8 mouse cellular contexts compared by ENCODE assay signal in the genomic region with DNA sequence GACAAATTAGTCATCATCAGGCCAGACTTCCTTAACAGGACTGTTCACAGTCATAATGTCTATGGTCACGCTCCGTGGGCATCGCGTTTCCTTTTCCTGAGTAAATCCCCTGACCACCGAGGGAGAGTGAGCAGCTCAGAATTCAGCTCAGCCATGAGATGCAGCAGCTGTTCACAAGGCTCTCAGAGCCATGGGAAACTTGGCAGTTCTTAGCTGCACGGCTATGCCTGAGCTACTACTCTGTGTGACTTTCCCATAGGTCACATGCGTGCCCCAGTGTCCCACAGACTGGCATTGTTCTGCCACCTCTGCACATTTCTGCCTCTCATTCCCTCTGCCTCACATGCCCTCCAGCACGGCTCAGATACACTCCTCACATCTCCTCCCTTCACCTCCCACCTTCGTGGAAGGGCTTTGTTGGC.
DNase-seq lines count a peak whose midpoint lies in the region; ATAC-seq and TF ChIP-seq lines count a peak whose summit lies in the region.
"Had no signal": no experiment of that assay in that cellular context is flagged by ENCODE, and none has a peak within 500 bp of the region (broad histone marks: within the 10 kb centered on the region; RNA-seq: fewer than 3 reads in every experiment).

No protein-coding gene starts in this region.

- TF ChIP-seq CTCF in kidney, postnatal 0 days (IDR thresholded peaks at IDR 0.05; ENCODE audit: low read depth): no peak
- no peak for TF ChIP-seq CTCF in left cerebral cortex, adult 2 months (IDR thresholded peaks at IDR 0.05)

- H3K27me3 ChIP-seq in kidney, postnatal 0 days (ENCODE audit: insufficient read depth, low read length): no peaks in the 10 kb centered on the region
- no peaks in the 10 kb centered on the region for H3K27me3 ChIP-seq in limb, embryonic 14.5 days (ENCODE audit: control insufficient read depth, insufficient read depth, low read length)
- H3K27me3 ChIP-seq: neural tube, embryonic 12.5 days had no signal

- H3K4me3 ChIP-seq in kidney, postnatal 0 days (replicated peaks; ENCODE audit: low read depth, low read length): no peak overlapping the region
- H3K4me3 ChIP-seq in limb, embryonic 14.5 days (replicated peaks; ENCODE audit: low read length): no peak overlapping the region
- no peak overlapping the region for H3K4me3 ChIP-seq in left cerebral cortex, adult 2 months
- H3K4me3 ChIP-seq: neural tube, embryonic 12.5 days had no signal

- 0 out of 2 replicates have a peak, but pooled peaks cover 3% of the 10 kb centered on the region for H3K4me1 ChIP-seq in kidney, postnatal 0 days (replicated peaks; ENCODE audit: insufficient read depth, low read length)
- H3K4me1 ChIP-seq in limb, embryonic 14.5 days (ENCODE audit: control insufficient read depth, insufficient read depth, low read length): no peaks in the 10 kb centered on the region

- no peak overlapping the region for H3K4me2 ChIP-seq in kidney, postnatal 0 days (ENCODE audit: low read length)
- H3K4me2 ChIP-seq in limb, embryonic 14.5 days (replicated peaks; ENCODE audit: low read depth, low read length, severe bottlenecking): no peak overlapping the region
- H3K4me2 ChIP-seq: neural tube, embryonic 12.5 days had no signal

- H3K9me3 ChIP-seq in kidney, postnatal 0 days (replicated peaks; ENCODE audit: low read length): no peaks in the 10 kb centered on the region
- no peaks in the 10 kb centered on the region for H3K9me3 ChIP-seq in limb, embryonic 14.5 days (ENCODE audit: control insufficient read depth, low read length)
- H3K9me3 ChIP-seq: neural tube, embryonic 12.5 days had no signal

- no peak overlapping the region for H3K27ac ChIP-seq in kidney, postnatal 0 days
- H3K27ac ChIP-seq in limb, embryonic 14.5 days (replicated peaks; ENCODE audit: low read depth, low read length): no peak overlapping the region
- H3K27ac ChIP-seq in left cerebral cortex, adult 2 months: no peak overlapping the region
- H3K27ac ChIP-seq: neural tube, embryonic 12.5 days had no signal

- no peak overlapping the region for H3K9ac ChIP-seq in kidney, postnatal 0 days (ENCODE audit: low read depth, low read length)
- no peak overlapping the region for H3K9ac ChIP-seq in limb, embryonic 14.5 days (ENCODE audit: low read depth, low read length, severe bottlenecking)
- H3K9ac ChIP-seq: neural tube, embryonic 12.5 days had no signal

- TF ChIP-seq POLR2A in limb, embryonic 14.5 days (IDR thresholded peaks at IDR 0.05; ENCODE audit: borderline replicate concordance, extremely low read depth, insufficient read depth, insufficient read length): no peak

- H3K36me3 ChIP-seq in kidney, postnatal 0 days (ENCODE audit: insufficient read depth, low read length): no peaks in the 10 kb centered on the region
- no peaks in the 10 kb centered on the region for H3K36me3 ChIP-seq in limb, embryonic 14.5 days (ENCODE audit: control insufficient read depth, insufficient read depth, low read length)
- H3K36me3 ChIP-seq: neural tube, embryonic 12.5 days had no signal

- peak; percentile 61 for DNase-seq in kidney, postnatal 0 days (ENCODE audit: low spot score)
- no peak for DNase-seq in kidney, postnatal 25 days
- DNase-seq in Muller cell, postnatal 12 days (ENCODE audit: inconsistent ontology term): peak; percentile 41
- peak; percentile 33 for DNase-seq in forelimb bud, embryonic 11.5 days (ENCODE audit: low read depth, low spot score)
- peak; percentile 71 for DNase-seq in limb, embryonic 14.5 days (ENCODE audit: low spot score)
- DNase-seq in left cerebral cortex, adult 2 months (ENCODE audit: extremely low spot score in 1 of 2, low spot score in 2 of 2): no peak

- WGBS in kidney, postnatal 0 days: 13% methylated on average over 9 of the region's 9 CpGs
- 58% methylated on average over 9 of the region's 9 CpGs for WGBS in limb, embryonic 14.5 days

- peak; percentile 80 for ATAC-seq in kidney, postnatal 0 days (replicated peaks; ENCODE audit: low FRiP score, low read depth)
- peak; percentile 71 for ATAC-seq in limb, embryonic 14.5 days (ENCODE audit: low FRiP score, low read depth)
- no peak for ATAC-seq in megakaryocyte progenitor cell, adult 5-6 weeks (replicated peaks; ENCODE audit: poor library complexity)

- intact Hi-C loops in left cerebral cortex, adult 2 months (cut with DNase I): loop anchor here (10.0 kb wide), 1 partner anchor 648 kb away; no protein-coding TSS in a partner anchor

Comparison
In these comparisons a context has a peak if more than half of its experiments do, and no peak if none do; other contexts are left out.
1. DNase-seq: peak in kidney, postnatal 0 days (single experiment), Muller cell, postnatal 12 days (single experiment), forelimb bud, embryonic 11.5 days (single experiment) and limb, embryonic 14.5 days (single experiment); none in kidney, postnatal 25 days (0 of 2) and left cerebral cortex, adult 2 months (0 of 2).